Mouse (Mus musculus): ENCODE measurements at regions not wholly inside any gene's neighbourhood (a gene's known extent, or its start where the extent isn't known, plus 50 kb on each side); places are given as distances from the start of the nearest gene placed in this dataset.

DNA sequence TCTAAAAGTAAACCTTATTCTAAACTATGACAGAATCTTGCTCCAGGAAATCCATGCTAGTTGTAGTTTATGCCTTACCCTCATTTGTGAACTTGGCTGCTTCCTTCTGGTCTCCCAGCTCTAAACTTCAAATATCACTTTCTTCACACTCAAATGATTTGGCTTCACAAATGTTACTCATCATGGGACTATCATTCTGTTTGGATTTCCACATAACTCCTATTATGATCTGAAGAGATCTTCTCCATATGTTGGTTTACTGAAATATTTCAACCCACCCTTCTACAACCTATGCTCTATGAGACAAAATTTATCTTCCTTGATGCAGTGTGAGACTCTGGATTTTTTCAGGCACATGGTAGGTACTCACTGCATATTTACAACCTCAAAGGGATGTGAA is 381.7 kb downstream of the Brinp1 start:
- no peak overlapping the region for H3K27ac ChIP-seq
- H3K27me3 ChIP-seq = no peaks in the 10 kb centered on the region
- H3K4me3 ChIP-seq (replicated peaks) = no peak overlapping the region
- no peaks in the 10 kb centered on the region for H3K36me3 ChIP-seq
- H3K9me3 ChIP-seq = no peaks in the 10 kb centered on the region
- H3K9ac ChIP-seq (replicated peaks) = no peak overlapping the region
- no peaks in the 10 kb centered on the region for H3K4me1 ChIP-seq (replicated peaks)
- H3K4me2 ChIP-seq (replicated peaks) = no peak overlapping the region
- ATAC-seq = no peak

DNA sequence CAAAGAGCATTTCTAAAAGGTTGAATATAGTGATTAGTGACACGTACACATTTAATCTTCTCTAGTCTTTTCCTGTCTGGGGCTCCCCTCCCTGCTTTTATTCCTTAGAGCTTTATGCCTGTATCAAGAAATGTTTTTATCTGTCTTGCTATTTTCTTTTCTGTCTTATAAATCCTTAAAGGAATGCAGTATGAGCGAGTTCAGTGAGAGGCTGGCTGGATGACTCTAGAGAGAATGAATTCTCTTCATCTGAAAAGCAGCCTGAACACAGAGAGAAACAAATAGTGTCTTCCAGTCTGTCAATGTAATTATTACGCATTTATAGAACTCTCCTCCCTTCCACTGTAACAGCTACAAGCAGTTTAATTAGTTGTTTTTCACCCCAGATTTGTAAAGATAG is 417.9 kb downstream of the Brinp1 start:
- ATAC-seq = peak; percentile 50; the same call in 1 of the 2 replicates
- no peak overlapping the region for H3K27ac ChIP-seq
- no peak overlapping the region for H3K4me3 ChIP-seq (replicated peaks)

DNA sequence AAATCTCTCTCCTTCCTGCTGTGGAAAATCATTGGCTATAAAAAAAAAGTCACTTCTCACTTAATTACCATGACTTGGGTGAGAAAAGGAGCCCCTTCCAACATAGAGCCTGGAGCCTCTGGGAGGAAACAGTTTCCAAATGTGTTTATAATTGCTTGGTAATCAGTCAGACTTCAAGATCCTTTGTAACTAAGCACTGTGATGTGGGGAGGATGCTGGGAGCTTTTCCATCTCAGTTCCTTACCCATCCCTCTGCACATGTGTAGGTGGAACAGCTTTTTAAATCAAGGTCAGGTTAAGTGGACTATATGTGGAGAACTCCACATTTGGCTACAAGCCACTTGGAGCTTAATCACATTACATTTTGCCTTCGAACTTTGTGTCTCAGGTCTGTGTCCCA is 418.4 kb downstream of the Brinp1 start:
- ATAC-seq = peak; percentile 40
- Histone ChIP-seq H3K27me3 (no peaks in the 10 kb centered on the region), H3K4me2 (replicated peaks) (no peak overlapping the region), H3K27ac (no peak overlapping the region), H3K9me3 (no peaks in the 10 kb centered on the region), H3K36me3 (no peaks in the 10 kb centered on the region), H3K9ac (replicated peaks) (no peak overlapping the region), H3K4me3 (replicated peaks) (no peak overlapping the region), H3K4me1 (replicated peaks) (peaks cover 9% of the 10 kb centered on the region)
- 20% methylated on average over 1 of the region's 1 CpGs for WGBS

More for the DNA sequence above, 417.9 kb downstream of the Brinp1 start:
- Histone ChIP-seq H3K9ac (replicated peaks) (no peak overlapping the region), H3K36me3 (no peaks in the 10 kb centered on the region), H3K4me2 (replicated peaks) (no peak overlapping the region), H3K9me3 (no peaks in the 10 kb centered on the region), H3K4me1 (replicated peaks) (peaks cover 9% of the 10 kb centered on the region), H3K27me3 (no peaks in the 10 kb centered on the region)
- WGBS = 27% methylated on average over 3 of the region's 3 CpGs

DNA sequence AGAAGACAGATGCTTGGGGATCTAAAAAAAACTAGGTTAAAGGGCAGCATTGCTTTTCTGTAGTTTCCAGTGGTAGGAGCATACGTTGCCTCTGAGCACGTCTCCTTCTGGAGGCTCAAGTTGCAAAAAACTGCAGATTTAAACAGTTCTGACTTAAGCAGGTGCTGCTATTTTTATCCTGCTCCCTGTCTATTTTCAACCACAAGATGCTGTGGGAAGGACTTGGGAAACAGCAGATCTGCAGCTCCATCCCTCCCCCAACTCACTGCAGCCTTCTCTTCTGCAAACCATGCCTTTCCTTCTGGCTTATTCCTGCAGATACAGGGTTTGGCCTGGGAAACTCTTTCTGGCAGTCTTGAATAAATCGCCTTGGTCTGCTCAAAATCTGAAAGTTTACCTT is 422.1 kb downstream of the Brinp1 start:
- H3K27me3 ChIP-seq = no peaks in the 10 kb centered on the region
- no peaks in the 10 kb centered on the region for H3K36me3 ChIP-seq
- H3K4me1 ChIP-seq (replicated peaks) = peaks cover 9% of the 10 kb centered on the region
- no peak overlapping the region for H3K4me2 ChIP-seq (replicated peaks)
- no peak overlapping the region for H3K4me3 ChIP-seq (replicated peaks)
- no peak overlapping the region for H3K9ac ChIP-seq (replicated peaks)
- no peak overlapping the region for H3K27ac ChIP-seq
- 86% methylated on average over 3 of the region's 3 CpGs for WGBS
- ATAC-seq = no peak
- no peaks in the 10 kb centered on the region for H3K9me3 ChIP-seq

DNA sequence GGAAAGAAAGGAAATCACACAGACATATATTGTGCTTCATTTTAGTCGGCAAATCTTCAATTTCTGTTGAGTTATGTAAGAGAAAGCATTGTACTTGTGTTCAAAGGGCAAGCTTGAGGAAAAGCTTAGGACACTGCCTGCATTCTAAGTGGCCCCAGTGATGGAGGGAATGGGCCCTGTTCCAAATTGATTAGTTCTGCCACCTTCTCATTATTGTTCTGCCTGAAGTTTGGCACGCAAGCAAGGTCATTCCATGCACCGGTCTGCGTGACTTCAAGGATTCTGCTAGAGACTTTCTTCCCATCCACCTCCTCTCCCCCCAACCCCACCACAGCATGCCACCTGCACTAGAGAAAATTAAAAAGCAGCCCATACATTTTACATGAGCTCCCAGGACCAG is 466.2 kb downstream of the Brinp1 start:
- Histone ChIP-seq H3K27me3 (no peaks in the 10 kb centered on the region), H3K4me2 (replicated peaks) (0 out of 2 replicates have a peak overlapping the region, but pooled peaks have one; percentile 5), H3K4me3 (replicated peaks) (no peak overlapping the region), H3K4me1 (replicated peaks) (peaks cover 5% of the 10 kb centered on the region; the same call in 1 of the 2 replicates), H3K9me3 (no peaks in the 10 kb centered on the region), H3K27ac (no peak overlapping the region), H3K9ac (replicated peaks) (no peak overlapping the region), H3K36me3 (no peaks in the 10 kb centered on the region)
- 27% methylated on average over 4 of the region's 4 CpGs for WGBS
- ATAC-seq = peak; percentile 85

- Histone ChIP-seq H3K4me1 (replicated peaks) (peaks cover 5% of the 10 kb centered on the region; the same call in 1 of the 2 replicates), H3K4me2 (replicated peaks) (no peak overlapping the region), H3K27ac (no peak overlapping the region), H3K9me3 (no peaks in the 10 kb centered on the region), H3K27me3 (no peaks in the 10 kb centered on the region), H3K9ac (replicated peaks) (no peak overlapping the region), H3K36me3 (no peaks in the 10 kb centered on the region), H3K4me3 (replicated peaks) (no peak overlapping the region)
- no peak for ATAC-seq
- 45% methylated on average over 1 of the region's 1 CpGs for WGBS
These were observed 467.3 kb downstream of the Brinp1 start for GRCm38 (mm10) chr4:68486876-68487275.

GRCm38 (mm10) chr4:68461783-68462182 is 492.4 kb downstream of the Brinp1 start:
- Histone ChIP-seq H3K9me3 (no peaks in the 10 kb centered on the region), H3K9ac (replicated peaks) (no peak overlapping the region), H3K27ac (no peak overlapping the region), H3K4me3 (replicated peaks) (no peak overlapping the region), H3K4me1 (replicated peaks) (no peaks in the 10 kb centered on the region), H3K36me3 (no peaks in the 10 kb centered on the region), H3K27me3 (no peaks in the 10 kb centered on the region), H3K4me2 (replicated peaks) (no peak overlapping the region)
- ATAC-seq = no peak

DNA sequence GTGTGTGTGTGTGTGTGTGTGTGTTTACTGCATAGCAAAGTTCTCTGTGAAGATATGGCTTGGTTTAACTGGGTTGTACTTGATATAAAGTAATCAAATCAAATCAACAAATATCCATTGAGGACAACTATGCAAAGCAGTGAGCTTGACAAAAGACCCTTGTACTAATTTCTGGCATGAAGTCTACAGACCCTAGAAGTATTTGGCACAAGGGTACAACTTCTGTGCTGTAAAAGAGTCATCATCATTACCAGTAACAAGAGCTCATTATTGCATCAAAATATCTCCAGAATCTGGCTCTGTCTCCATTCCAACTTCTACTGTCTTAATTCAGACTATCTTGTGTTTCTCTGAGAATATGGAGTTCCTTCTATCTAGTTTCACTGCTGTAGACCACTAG is 538.2 kb downstream of the Brinp1 start:
- no peaks in the 10 kb centered on the region for H3K9me3 ChIP-seq
- ATAC-seq = no peak
- H3K9ac ChIP-seq (replicated peaks) = no peak overlapping the region
- no peaks in the 10 kb centered on the region for H3K4me1 ChIP-seq (replicated peaks)
- H3K36me3 ChIP-seq = no peaks in the 10 kb centered on the region
- no peak overlapping the region for H3K4me2 ChIP-seq (replicated peaks)
- no peak overlapping the region for H3K4me3 ChIP-seq (replicated peaks)
- no peaks in the 10 kb centered on the region for H3K27me3 ChIP-seq
- no peak overlapping the region for H3K27ac ChIP-seq

- no peak for ATAC-seq
- Histone ChIP-seq H3K4me2 (replicated peaks) (no peak overlapping the region), H3K9ac (replicated peaks) (no peak overlapping the region), H3K27ac (no peak overlapping the region), H3K9me3 (no peaks in the 10 kb centered on the region), H3K4me3 (replicated peaks) (no peak overlapping the region), H3K4me1 (replicated peaks) (no peaks in the 10 kb centered on the region), H3K27me3 (no peaks in the 10 kb centered on the region), H3K36me3 (no peaks in the 10 kb centered on the region)
- WGBS = 90% methylated on average over 2 of the region's 2 CpGs
These were observed 543.4 kb downstream of the Brinp1 start for GRCm38 (mm10) chr4:68410785-68411184.

- ATAC-seq = no peak
- no peak overlapping the region for H3K4me2 ChIP-seq (replicated peaks)
- WGBS = 78% methylated on average over 3 of the region's 3 CpGs
These were observed 549.8 kb downstream of the Brinp1 start for GRCm38 (mm10) chr4:68404364-68404763.

GRCm38 (mm10) chr4:68387097-68387496 is 567.1 kb downstream of the Brinp1 start:
- no peak for ATAC-seq
- 95% methylated on average over 7 of the region's 7 CpGs for WGBS
- Histone ChIP-seq H3K4me1 (replicated peaks) (no peaks in the 10 kb centered on the region), H3K27me3 (no peaks in the 10 kb centered on the region), H3K4me2 (replicated peaks) (no peak overlapping the region), H3K4me3 (replicated peaks) (no peak overlapping the region), H3K27ac (no peak overlapping the region), H3K36me3 (no peaks in the 10 kb centered on the region), H3K9ac (replicated peaks) (no peak overlapping the region), H3K9me3 (no peaks in the 10 kb centered on the region)

More at GRCm38 (mm10) chr4:68404364-68404763, 549.8 kb downstream of the Brinp1 start:
- no peak overlapping the region for H3K9ac ChIP-seq (replicated peaks)
- H3K27ac ChIP-seq = no peak overlapping the region
- no peaks in the 10 kb centered on the region for H3K27me3 ChIP-seq
- no peaks in the 10 kb centered on the region for H3K36me3 ChIP-seq
- H3K4me3 ChIP-seq (replicated peaks) = no peak overlapping the region
- H3K4me1 ChIP-seq (replicated peaks) = no peaks in the 10 kb centered on the region
- H3K9me3 ChIP-seq = no peaks in the 10 kb centered on the region

- Histone ChIP-seq H3K27ac (no peak overlapping the region), H3K4me2 (replicated peaks) (no peak overlapping the region), H3K9ac (replicated peaks) (no peak overlapping the region), H3K27me3 (no peaks in the 10 kb centered on the region), H3K4me1 (replicated peaks) (no peaks in the 10 kb centered on the region), H3K4me3 (replicated peaks) (no peak overlapping the region), H3K9me3 (no peaks in the 10 kb centered on the region), H3K36me3 (no peaks in the 10 kb centered on the region)
- ATAC-seq = no peak
- WGBS = 64% methylated on average over 1 of the region's 1 CpGs
These were observed 572.2 kb downstream of the Brinp1 start for GRCm38 (mm10) chr4:68382007-68382406.

GRCm38 (mm10) chr4:68367983-68368382 is 586.2 kb downstream of the Brinp1 start:
- Histone ChIP-seq H3K4me2 (replicated peaks) (no peak overlapping the region), H3K36me3 (no peaks in the 10 kb centered on the region), H3K9me3 (no peaks in the 10 kb centered on the region), H3K4me3 (replicated peaks) (no peak overlapping the region), H3K27me3 (no peaks in the 10 kb centered on the region), H3K4me1 (replicated peaks) (no peaks in the 10 kb centered on the region), H3K27ac (no peak overlapping the region), H3K9ac (replicated peaks) (no peak overlapping the region)
- no peak for ATAC-seq
- 80% methylated on average over 2 of the region's 2 CpGs for WGBS

Data from midbrain, embryonic 13.5 days (tissue).